Mouse (Mus musculus) megakaryocyte progenitor cell, adult 5-6 weeks (primary cell): ENCODE results near the gene Pmm1. TPM values are rescaled to one million over a fixed set of nuclear protein-coding genes. Genes with fewer than 3 reads are reported as not detected.
A peak's percentile ranks its signal among the peaks of the same experiment; 100 is the strongest.
"Not testable (repeated sequence)": the region's sequence is repeated elsewhere in the genome, so short reads cannot be mapped to it uniquely, and the experiment has no call there.

ENCODE experiments used
- ATAC-seq: replicated peaks from 2 replicates; pipeline ENCODE4 v1.8.0; 2016; ENCODE audit warnings: mild to moderate bottlenecking, moderate TSS enrichment, inconsistent platforms; ENCODE audit not compliant: poor library complexity
- total RNA-seq, 2 experiments: library from RNA; stranded (forward) in 1 of 2; stranded (reverse) in 1 of 2; fragments of 157-497, 149-512 nt in 1 of 2; fragments of 200-1000 nt in 1 of 2; gene quantifications; 2 replicates each; pipeline versions ENCODE4 v1.2.3 to v1.2.4; 2015 to 2017

Gene Pmm1
- total RNA-seq, 2 experiments from 2014 or later = 17.0 to 22.9 TPM

DNA sequence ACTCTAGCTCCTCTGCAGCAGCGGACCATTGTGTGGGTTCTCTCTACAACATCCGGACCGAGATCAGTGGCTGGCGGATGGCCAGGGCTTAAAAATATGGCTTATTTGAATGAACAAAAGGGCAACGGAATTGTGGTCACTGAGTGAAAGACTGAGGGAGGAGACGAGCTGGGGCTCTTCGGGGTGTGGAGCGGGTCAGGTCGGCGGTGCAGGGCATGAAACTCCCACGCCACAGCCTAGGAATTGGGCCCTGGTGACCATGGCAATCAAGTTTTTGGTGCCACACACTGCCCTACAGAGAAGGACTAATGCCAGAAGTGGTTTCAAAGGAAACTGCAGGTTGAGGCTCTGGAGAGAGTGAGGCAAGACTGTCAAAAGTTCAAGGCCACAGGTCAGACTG is 32.5 kb downstream of the Pmm1 start:
- no peak for ATAC-seq

- no peak for ATAC-seq
These were observed 33.0 kb downstream of the Pmm1 start for GRCm38 (mm10) chr15:81927741-81928140.

DNA sequence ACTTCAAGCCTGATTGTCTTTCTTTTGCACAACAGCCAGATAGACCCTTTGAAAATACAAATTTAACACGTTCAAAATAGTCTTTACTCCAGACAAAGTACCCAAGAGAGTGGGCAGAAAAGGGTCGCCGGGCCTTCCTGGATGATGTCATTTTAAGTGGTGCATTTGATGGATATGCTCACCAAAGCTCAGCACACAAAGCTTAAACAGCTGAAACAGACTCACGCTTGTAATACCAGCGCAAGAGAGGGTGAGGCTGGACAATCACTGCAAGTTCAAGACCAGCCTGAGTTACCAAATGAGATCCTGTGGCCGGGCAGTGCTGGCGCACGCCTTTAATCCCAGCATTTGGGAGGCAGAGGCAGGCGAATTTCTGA is 34.3 kb downstream of the Pmm1 start:
- ATAC-seq = no peak

GRCm38 (mm10) chr15:81925760-81926445 is 34.8 kb downstream of the Pmm1 start, which contains the start of gene Polr3h:
TSS of gene Polr3h (minus strand) at chr15:81926240.
- ATAC-seq = peak; percentile 89

GRCm38 (mm10) chr15:81924933-81925332 is 35.8 kb downstream of the Pmm1 start:
- peak; percentile 55 for ATAC-seq

GRCm38 (mm10) chr15:81921255-81921654 is 39.5 kb downstream of the Pmm1 start:
- ATAC-seq = no peak

DNA sequence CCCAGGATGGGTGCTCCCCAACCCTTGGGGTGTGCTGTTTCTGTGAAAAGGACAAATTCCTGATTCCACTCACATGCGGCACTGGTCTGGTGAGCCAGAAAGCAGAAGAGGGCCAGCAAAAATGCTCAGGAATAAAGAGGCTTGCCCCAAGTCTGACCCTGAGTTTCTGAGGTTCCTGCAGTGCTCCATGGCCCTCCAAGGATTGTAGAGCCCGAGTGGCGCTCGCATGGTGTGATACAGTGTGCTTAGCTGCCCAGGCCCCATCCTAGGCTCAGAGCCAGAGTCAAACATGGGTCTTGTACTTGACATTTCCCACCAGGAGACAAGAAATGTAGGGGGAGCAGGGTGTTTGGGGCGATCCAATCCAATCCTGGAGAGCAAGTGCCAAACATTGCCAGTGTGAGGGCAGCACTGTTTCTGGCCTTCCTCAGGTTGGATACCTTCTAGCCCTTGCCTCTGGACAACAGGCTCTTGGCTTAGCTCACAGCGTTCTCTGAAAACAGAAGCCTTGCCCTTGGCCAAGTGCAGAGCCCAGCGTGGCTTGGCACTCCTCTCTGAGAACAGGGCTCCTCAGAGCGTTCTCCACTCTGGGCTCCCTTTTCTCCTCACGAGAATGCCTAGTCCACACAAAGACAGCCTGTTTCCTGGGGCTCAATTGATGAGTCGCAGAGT is 40.0 kb downstream of the Pmm1 start:
- no peak for ATAC-seq

- no peak for ATAC-seq
These were observed 41.7 kb downstream of the Pmm1 start for GRCm38 (mm10) chr15:81919062-81919461.

DNA sequence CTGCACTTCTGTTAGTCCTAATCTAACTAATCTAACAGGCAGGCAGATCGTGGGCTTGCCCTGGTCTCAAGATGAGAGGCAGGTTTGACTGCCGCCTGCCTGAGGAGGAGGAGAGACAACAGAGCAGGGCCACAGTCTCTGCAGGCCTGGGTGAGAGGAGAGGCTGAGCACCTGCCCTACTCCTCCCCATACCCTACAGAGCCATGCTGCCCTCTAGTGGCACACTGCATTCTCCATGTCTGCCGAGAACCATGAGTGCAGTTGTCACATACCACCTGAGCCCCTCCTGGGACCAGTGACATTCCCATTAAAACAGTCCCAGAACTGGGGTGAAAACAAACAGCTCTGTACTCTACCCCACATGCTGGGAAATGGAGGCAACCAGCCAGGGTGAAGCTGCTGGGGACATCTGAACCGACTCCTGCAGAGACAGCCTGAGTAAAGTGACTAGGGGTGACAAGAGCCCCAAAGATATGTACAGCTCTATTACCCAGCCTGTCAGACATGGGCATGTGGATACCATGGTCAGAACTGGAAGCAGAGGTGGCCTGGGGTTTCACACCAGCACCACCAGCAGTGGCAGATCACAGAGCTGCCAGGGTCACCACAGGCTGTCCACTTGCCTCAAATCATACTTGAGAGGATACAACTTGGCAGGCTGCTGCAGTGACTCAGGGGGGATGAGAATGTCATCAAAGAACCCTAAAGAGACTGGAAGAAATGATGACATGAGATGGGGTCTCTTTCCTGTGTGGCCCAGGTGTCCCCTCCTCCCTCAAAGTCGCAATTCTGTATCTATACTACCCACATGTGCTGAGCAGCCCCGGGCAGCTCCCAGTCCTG is 42.9 kb downstream of the Pmm1 start:
- peak; percentile 83 for ATAC-seq

DNA sequence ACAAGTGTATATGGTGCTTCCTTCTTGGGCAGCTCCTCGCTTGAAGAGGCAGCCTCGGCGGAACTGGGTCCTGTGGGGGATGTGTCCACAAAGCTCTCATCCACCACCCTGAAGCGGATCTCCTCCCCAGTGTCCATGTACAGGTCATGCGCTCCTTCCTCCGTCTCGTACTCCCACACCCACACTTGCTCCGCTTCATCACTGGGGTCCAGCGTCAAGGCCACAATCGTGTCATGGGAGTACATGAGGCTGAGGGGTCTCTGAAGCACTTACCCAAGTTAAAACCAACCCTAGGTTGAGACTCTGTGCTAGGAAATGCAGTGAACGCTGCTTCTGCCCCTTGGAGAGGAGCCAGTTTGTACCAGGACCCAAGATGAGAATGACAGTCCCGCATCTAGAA is 43.5 kb downstream of the Pmm1 start:
- no peak for ATAC-seq

DNA sequence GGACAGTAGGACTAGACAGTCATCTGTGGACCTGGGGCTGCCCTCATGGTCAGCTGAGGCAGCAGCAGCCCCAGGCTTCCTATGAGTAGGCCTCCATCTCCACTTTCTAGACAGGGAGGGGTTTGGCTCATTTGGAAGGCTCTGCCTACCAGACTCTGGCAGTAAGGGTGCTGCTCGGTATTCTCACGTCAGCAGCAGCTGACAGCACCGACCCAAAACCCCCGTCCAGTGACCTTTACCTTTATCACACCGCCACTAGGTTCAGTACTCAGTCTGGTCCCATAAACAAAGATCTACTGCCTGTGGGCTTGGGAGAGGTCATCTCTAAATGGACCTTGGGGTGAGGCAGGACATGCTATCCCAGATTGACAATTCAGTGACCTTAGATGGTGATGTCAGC is 45.1 kb downstream of the Pmm1 start:
- ATAC-seq = no peak

GRCm38 (mm10) chr15:81914668-81915067 is 46.1 kb downstream of the Pmm1 start:
- ATAC-seq = peak; percentile 71

- ATAC-seq = no peak
These were observed 48.2 kb downstream of the Pmm1 start for GRCm38 (mm10) chr15:81912498-81912897.

GRCm38 (mm10) chr15:81908767-81909166 is 52.0 kb downstream of the Pmm1 start:
- not testable (repeated sequence) for ATAC-seq

- ATAC-seq = no peak
These were observed 52.8 kb downstream of the Pmm1 start for GRCm38 (mm10) chr15:81907953-81908352.

DNA sequence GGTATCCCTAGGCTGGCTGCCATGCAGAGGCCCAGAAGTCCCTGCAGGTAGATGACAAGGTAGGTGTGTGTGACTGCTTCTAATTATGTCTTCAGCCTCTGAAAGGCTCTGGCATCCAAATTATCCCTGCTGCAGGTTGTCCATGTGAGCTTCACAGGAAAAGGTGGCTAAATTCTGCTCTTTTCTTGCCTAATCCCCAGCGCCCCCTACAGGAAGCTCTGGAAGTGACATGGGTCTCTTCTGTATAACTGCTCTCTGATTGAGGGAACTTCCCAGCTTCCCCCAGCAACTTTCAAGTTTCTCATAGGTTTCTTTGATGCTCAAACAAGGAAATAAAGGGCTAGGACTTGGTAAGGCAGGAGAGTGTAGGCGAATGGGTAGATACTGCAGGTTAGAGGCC is 55.8 kb downstream of the Pmm1 start:
- peak; percentile 77 for ATAC-seq

Other genes with a start within 250 kb of the Pmm1 start
- 19.3 and 20.5 TPM in 2 replicates for gene Zc3h7b, start 215.9 kb downstream of the Pmm1 start, total RNA-seq (2015)
- 16.0 and 17.8 TPM in 2 replicates for gene Zc3h7b, start 215.9 kb downstream of the Pmm1 start, total RNA-seq (2017)
- 44.1 and 46.9 TPM in 2 replicates for gene Rangap1, start 215.4 kb downstream of the Pmm1 start, total RNA-seq (2015)
- 106 and 129 TPM in 2 replicates for gene Rangap1, start 215.4 kb downstream of the Pmm1 start, total RNA-seq (2017)
- gene Tef, start 158.5 kb downstream of the Pmm1 start, total RNA-seq (2015) = 4.9 and 5.1 TPM in 2 replicates
- gene Tef, start 158.5 kb downstream of the Pmm1 start, total RNA-seq (2017) = 10.4 and 11.0 TPM in 2 replicates
- 33.9 and 36.3 TPM in 2 replicates for gene Tob2, start 102.1 kb downstream of the Pmm1 start, total RNA-seq (2015)
- 19.8 and 21.2 TPM in 2 replicates for gene Tob2, start 102.1 kb downstream of the Pmm1 start, total RNA-seq (2017)
- gene Phf5a, start 89.0 kb downstream of the Pmm1 start, total RNA-seq (2015) = 123 and 128 TPM in 2 replicates
- gene Phf5a, start 89.0 kb downstream of the Pmm1 start, total RNA-seq (2017) = 83.2 and 110 TPM in 2 replicates
- 77.3 and 90.7 TPM in 2 replicates for gene Aco2, start 88.6 kb downstream of the Pmm1 start, total RNA-seq (2015)
- 122 and 130 TPM in 2 replicates for gene Aco2, start 88.6 kb downstream of the Pmm1 start, total RNA-seq (2017)
- 14.0 and 17.1 TPM in 2 replicates for gene Polr3h, start 34.7 kb downstream of the Pmm1 start, total RNA-seq (2015)
- gene Polr3h, start 34.7 kb downstream of the Pmm1 start, total RNA-seq (2017) = 37.6 and 37.7 TPM in 2 replicates
- not detected in 2 replicates for gene Csdc2, start 24.2 kb downstream of the Pmm1 start, total RNA-seq (2015)
- gene Csdc2, start 24.2 kb downstream of the Pmm1 start, total RNA-seq (2017) = not detected in 2 replicates
- gene 1700029P11Rik, start 19.6 kb upstream of the Pmm1 start, total RNA-seq (2015) = not detected in 2 replicates
- gene 1700029P11Rik, start 19.6 kb upstream of the Pmm1 start, total RNA-seq (2017) = not detected in 2 replicates
- gene Xrcc6, start 26.9 kb upstream of the Pmm1 start, total RNA-seq (2015) = 75.3 and 108 TPM in 2 replicates
- gene Xrcc6, start 26.9 kb upstream of the Pmm1 start, total RNA-seq (2017) = 135 and 249 TPM in 2 replicates
- 32.6 and 38.4 TPM in 2 replicates for gene Desi1, start 72.9 kb upstream of the Pmm1 start, total RNA-seq (2015)
- gene Desi1, start 72.9 kb upstream of the Pmm1 start, total RNA-seq (2017) = 7.1 and 9.2 TPM in 2 replicates
- gene Snu13, start 86.7 kb upstream of the Pmm1 start, total RNA-seq (2015) = 235 and 245 TPM in 2 replicates
- gene Snu13, start 86.7 kb upstream of the Pmm1 start, total RNA-seq (2017) = 201 and 202 TPM in 2 replicates
- gene 4930407I10Rik, start 98.2 kb upstream of the Pmm1 start, total RNA-seq (2015) = not detected in 2 replicates
- not detected in 2 replicates for gene 4930407I10Rik, start 98.2 kb upstream of the Pmm1 start, total RNA-seq (2017)
- gene Mei1, start 109.1 kb upstream of the Pmm1 start, total RNA-seq (2015) = not detected in 2 replicates
- gene Mei1, start 109.1 kb upstream of the Pmm1 start, total RNA-seq (2017) = not detected in 2 replicates
- 5.5 and 10.4 TPM in 2 replicates for gene Ccdc134, start 167.0 kb upstream of the Pmm1 start, total RNA-seq (2015)
- 19.6 and 29.7 TPM in 2 replicates for gene Ccdc134, start 167.0 kb upstream of the Pmm1 start, total RNA-seq (2017)
- gene Srebf2, start 186.3 kb upstream of the Pmm1 start, total RNA-seq (2015) = 24.7 and 28.3 TPM in 2 replicates
- 21.0 and 23.7 TPM in 2 replicates for gene Srebf2, start 186.3 kb upstream of the Pmm1 start, total RNA-seq (2017)